Mouse (Mus musculus) right cerebral cortex, postnatal 14 days (tissue): ENCODE data around the gene Dnajb14.
"Not testable (repeated sequence)": the region's sequence is repeated elsewhere in the genome, so short reads cannot be mapped to it uniquely, and the experiment has no call there.

Experiments
- DNase-seq: peaks from one replicate; pipeline ENCODE4 v3.0.0; 2022

Gene Dnajb14

GRCm38 (mm10) chr3:137864124-137864987 lies 3.1 kb upstream of the Dnajb14 start, which contains the start of gene H2afz:
Gene H2afz (plus strand): TSS chr3:137864487.
- peak; percentile 98 for DNase-seq

GRCm38 (mm10) chr3:137864988-137865982 lies 2.2 kb upstream of the Dnajb14 start:
- DNase-seq: peak; percentile 95

DNA sequence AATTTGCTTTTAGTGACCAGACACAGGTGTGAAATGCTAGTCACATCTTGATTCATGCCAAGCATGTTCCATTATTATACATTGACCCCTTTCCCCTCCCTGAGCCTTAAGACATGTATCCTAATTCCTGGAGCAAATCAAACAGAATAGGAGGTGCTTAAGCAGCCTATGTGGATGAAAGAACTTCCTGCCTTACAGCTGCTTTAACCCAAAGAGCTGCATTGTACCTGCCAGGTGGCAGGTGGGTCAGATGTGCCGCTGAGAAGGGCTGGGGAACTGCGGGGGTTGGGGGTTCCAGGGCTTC lies 390 bp upstream of the Dnajb14 start:
- no peak for DNase-seq

DNA sequence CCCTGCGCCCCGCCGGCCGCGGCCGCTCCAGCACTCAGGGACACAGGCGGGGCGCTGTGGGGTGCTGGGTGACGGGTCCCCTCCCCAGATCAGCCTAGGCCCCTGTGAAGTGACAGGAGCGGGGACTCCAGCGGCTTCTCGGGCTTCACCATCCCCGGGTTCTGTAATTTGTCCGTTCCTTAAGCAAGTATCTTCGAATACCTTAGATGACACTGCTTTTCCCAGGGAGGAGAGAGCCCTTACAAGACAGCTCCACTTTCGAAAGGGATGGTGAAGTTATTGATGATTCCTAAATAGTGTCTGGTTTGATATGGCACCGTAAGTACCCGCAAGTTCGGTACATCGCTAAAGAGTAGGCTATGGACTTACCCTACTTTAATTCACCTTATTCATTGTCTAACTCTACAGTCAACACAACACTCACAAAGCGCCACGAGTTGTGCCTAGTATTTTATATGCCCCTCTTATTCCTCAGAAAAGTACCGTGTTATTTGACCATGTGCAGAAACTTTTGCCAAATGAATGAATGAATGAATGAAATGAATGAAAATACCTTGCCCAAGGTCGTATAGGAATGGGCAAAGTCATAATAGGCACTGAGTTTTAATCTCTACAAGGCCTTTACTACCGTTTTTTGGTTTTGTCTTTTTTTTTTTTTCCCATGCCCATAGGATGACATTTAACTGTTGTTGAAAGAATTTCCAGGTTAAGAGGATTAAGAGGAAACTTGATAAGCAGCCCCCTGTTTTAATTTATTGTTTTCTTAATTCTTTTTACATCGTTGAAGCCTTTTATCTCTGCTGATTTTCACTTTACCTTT lies 829 bp downstream of the Dnajb14 start:
- no peak for DNase-seq

GRCm38 (mm10) chr3:137869395-137869794 lies 1.9 kb downstream of the Dnajb14 start:
- DNase-seq: no peak

GRCm38 (mm10) chr3:137879313-137879712 lies 11.8 kb downstream of the Dnajb14 start:
- DNase-seq: no peak

DNA sequence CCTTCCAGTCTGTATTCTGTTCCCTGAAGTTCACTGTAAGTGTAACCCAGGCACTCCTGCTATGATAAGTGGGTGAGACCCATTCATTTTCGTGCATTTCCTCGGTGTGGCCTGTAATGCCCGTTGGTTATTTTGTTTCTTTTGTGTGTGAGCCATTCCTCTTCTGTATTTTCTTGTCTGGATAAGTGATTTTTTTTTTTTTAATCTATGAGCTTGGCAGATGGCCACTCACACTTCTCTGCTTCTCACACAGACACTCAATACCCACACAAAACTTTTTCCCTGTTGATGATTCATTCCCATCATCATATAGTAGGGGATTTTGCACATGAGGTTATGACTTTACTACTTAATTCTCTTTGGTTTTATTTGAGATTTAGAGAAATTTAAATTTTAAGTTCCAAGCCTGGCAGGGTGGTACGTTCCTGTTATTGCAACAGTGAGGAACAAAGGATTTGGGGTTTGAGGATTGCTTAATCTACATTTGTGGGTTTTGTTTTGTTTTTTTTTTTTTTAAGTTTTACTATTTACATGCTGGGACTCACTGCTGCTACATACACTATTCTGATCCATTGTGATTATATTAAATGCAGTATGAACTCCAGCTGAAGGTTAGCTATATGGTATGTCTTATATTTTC lies 12.8 kb downstream of the Dnajb14 start:
- no peak for DNase-seq

DNA sequence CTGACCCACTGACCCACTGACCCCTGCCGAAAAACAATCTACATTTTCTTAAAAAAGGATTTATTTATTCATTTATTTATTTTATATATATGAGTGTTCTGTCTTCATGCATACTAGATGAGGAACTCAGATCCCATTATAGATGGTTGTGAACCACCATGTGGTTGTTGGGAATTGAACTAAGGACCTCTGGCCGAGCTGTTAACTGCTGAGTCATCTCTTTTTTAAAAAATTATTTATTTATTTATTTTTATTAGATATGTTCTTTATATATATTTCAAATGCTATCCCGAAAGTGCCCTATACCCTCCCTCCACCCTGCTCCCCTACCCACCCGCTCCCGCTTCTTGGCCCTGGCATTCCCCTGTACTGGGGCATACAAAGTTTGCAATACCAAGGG lies 13.6 kb downstream of the Dnajb14 start:
- DNase-seq: no peak

- no peak for DNase-seq
Observed at GRCm38 (mm10) chr3:137887961-137888360, 20.5 kb downstream of the Dnajb14 start.

DNA sequence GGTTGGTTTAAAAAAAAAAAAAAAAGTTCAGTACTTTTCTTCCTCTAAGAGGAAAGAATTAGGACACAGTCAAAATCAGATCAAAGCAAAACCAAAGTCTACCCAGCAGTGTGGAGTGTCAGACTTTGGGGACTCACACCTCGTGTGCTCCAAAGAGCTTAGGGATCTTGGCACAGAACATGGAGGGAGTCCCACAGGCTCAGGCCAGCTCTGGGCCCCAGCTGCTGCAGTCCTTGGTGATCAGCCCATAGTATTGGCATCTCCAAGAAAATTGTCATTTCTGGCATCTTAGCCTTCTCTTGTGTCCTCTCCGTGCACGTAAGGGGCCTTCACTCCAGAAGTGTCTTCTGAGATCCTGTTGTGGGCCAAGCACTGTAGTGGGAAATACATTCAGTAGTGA lies 23.6 kb downstream of the Dnajb14 start:
- no peak for DNase-seq

GRCm38 (mm10) chr3:137892118-137892517 lies 24.6 kb downstream of the Dnajb14 start:
- DNase-seq: no peak

DNA sequence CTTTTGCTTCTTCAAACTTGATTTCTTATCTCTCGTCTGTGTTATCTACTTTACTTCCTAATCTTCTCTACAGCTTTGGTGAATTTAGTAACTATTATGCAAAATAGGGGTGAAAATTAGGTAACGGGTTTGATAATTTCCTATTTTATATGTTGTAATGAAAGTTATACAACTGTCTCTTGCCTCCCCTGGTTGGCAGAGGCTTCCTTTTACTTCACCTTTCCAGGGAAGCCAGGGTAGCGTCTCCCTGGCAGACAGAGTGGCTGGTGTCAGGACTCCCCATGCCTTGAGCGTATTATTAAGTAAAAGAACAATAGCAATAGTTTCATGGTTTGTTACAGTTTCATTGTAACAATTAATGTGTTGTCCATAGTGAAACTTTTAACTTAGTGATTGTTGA lies 26.3 kb downstream of the Dnajb14 start:
- DNase-seq: no peak

GRCm38 (mm10) chr3:137895196-137895595 lies 27.7 kb downstream of the Dnajb14 start:
- DNase-seq: no peak

DNA sequence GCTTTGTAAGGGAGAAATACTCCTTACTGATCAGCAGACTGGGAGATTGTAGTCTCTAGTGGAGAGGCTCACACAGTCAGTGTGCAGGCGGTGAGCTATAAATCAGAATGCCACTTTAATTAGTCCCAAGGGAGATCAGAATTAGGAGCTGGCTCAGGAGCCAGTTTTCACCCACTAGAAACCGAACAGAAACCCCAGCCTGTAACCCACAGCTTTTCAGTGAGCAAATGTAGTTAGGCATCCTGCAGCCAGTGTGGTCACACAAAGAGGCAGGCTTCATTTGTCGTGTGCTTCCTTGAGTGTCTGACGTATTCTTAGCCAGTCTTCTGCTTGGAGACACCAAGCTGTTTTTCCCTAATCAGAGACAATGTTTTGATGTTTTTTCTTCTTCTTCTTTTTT lies 28.9 kb downstream of the Dnajb14 start:
- DNase-seq: no peak

DNA sequence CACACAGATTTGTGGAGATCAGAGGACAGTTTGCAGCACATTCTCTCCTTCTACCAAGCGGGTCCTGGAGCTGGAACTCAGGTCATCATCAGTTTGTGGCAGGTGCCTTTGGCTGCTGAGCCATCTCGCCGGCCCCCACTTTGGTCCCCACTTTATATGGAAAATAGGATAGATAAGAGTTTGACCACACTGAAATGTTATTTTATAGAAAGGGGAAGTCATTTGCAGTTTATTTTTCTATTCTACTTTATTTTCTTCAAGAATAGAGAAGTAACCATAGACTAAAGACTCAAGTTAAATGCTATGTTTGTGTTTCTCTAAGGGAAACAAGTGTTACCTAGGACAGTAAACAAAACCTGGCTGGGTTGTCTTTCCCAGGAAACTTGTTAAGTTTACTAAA lies 29.4 kb downstream of the Dnajb14 start:
- no peak for DNase-seq

DNA sequence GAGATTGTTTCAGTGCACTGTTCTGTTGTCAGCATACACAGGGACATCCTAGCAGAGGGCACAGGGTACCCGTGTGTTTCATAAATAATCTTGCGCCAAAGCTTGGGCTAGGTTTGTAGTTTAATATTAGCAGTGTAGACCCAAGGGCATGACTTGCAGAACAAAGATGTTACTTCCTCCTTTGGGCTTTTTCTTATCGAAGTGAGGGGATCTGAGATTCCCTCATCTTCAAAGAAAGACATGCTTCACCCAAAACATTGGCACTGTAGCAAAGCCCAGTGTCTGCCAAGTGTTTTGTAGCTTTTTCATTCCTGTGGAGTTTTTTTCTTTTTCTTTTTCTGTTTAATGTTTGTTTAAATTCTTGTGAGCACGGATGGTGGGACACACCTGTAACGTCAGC lies 30.2 kb downstream of the Dnajb14 start:
- no peak for DNase-seq

DNA sequence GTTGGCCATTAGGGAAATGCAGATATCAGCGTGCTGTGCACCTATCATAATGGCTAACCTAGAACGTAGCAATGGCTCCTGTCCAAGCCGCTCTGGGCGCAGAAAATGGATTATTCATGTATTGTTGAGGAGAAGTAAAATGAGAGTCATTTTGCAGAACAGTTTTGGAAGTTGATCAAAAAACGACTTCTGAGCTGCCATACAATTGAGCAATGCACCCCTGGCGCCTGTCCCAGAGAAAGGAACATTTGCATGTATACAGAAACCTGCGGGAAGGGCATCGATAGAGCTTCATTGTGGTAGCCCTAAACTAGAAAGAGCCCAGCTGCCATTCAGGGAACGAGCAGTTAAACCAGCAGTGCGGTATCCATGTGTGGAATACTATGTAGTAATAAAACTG lies 32.7 kb downstream of the Dnajb14 start:
- DNase-seq: peak; percentile 26

GRCm38 (mm10) chr3:137913093-137913492 lies 45.6 kb downstream of the Dnajb14 start:
- no peak for DNase-seq

DNA sequence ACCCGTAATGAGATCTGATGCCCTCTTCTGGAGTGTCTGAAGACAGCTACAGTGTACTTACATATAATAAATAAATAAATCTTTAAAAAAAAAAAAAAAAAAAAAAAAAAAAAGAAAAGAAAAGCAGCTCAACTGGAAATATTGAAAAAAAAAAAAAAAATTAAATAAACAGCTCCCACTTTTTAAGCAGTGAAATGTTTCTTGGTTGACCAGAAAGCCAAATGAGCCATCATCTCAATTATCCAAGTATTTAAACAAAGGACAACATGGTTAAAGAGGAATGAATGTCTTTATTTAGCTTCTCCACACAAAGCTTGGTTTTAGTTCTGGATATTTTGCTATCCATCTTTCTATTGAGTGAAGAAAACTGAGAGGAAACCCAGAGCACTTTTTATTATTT lies 47.1 kb downstream of the Dnajb14 start:
- not testable (repeated sequence) for DNase-seq

- DNase-seq: no peak
Observed at GRCm38 (mm10) chr3:137917694-137918171, 50.3 kb downstream of the Dnajb14 start.

DNA sequence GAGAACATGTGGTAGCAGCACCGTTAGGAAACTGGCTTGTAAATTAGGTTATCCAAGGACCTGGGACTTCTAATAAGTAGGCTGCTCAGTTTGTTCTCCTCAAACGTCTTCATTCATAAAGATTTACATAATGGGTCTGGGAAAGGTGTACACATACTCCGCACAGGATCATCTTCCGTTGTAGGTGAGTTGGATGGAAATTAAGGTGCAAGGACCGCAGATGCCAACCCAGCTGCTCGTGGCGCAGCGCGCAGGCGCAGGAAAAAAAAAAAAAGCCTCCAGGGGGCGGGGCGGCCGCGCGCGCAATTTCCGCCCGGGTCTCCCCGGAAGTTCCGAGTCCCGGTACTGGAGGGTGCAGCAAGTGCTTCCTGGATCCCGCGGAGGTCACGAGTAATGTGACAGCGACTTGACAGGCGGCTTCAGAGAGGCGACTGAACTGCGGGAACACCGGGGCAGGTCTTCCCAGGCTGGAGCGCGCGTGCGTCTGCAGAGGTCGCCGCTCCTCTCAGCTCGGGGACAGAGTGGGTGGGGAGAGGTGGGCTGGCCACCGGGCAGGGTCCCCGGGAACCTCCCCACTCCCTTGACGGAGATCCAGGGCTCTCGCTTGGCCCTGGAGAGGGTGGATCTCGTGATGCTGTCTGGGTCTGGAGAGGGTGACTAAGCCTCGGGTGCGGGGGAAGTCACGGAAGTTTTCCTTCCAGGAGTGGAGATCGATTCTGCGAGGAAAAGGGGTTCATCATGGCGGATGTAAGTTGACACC lies 50.9 kb downstream of the Dnajb14 start, which contains the start of gene Lamtor3:
TSS of gene Lamtor3 (plus strand) at position 335 of the 760 bp plus-strand sequence.
- peak; percentile 87 for DNase-seq
